Mouse (Mus musculus) heart, adult 2 months (tissue): ENCODE data around the gene Mob3b. TPM values are rescaled to one million over a fixed set of nuclear protein-coding genes. Genes with fewer than 3 reads are reported as not detected.

ENCODE experiments used
- DNase-seq, 2 experiments: peaks; one replicate each; pipeline ENCODE4 v3.0.0; 2021
- H3K27ac ChIP-seq: fragments of 200-600 bp; 2 replicates; pipeline ENCODE4 v1.8.1; 2022
- H3K27me3 ChIP-seq: fragments of 200-500 bp; 2 replicates; pipeline ENCODE4 v1.6.1; 2012; ENCODE audit warnings: mild to moderate bottlenecking, low read length, inconsistent platforms, mixed read lengths; ENCODE audit not compliant: control insufficient read depth, insufficient read depth
- H3K36me3 ChIP-seq: fragments of 200-500 bp; 2 replicates; pipeline ENCODE4 v1.6.1; 2012; ENCODE audit warnings: low read length, inconsistent platforms; ENCODE audit not compliant: control insufficient read depth, insufficient read depth
- H3K4me1 ChIP-seq: fragments of 200-500 bp; 2 replicates; pipeline ENCODE4 v1.6.1; 2011; ENCODE audit warnings: low read length; ENCODE audit not compliant: control insufficient read depth, insufficient read depth
- H3K4me3 ChIP-seq: fragments of 200-600 bp; 2 replicates; pipeline ENCODE4 v1.8.1; 2022
- H3K79me2 ChIP-seq: fragments of 200-500 bp; replicated peaks from 2 replicates; pipeline ENCODE4 v1.6.1; 2012; ENCODE audit warnings: mild to moderate bottlenecking, inconsistent platforms, low read length, moderate library complexity, mixed read lengths; ENCODE audit not compliant: control insufficient read depth, insufficient read depth
- H3K9ac ChIP-seq: fragments of 200-500 bp; 2 replicates; pipeline ENCODE4 v1.6.1; 2012; ENCODE audit warnings: low read depth, mild to moderate bottlenecking, control low read depth, inconsistent platforms, low read length, mixed read lengths
- CTCF ChIP-seq: fragments of 200-600 bp; IDR thresholded peaks from 2 replicates; pipeline ENCODE4 v1.8.1; 2022; ENCODE audit warnings: antibody characterized with exemption, mild to moderate bottlenecking, moderate library complexity
- EP300 ChIP-seq: fragments of 200-500 bp; IDR thresholded peaks from 2 replicates; pipeline ENCODE4 v1.6.1; 2011; ENCODE audit warnings: low read depth, low read length, control low read depth; ENCODE audit not compliant: insufficient read depth
- POLR2A ChIP-seq: fragments of 200-500 bp; IDR thresholded peaks from 2 replicates; pipeline ENCODE4 v1.6.1; 2011; ENCODE audit warnings: mild to moderate bottlenecking, low read depth, low read length, control low read depth; ENCODE audit not compliant: insufficient read depth
- WGBS: fragments of 180-500 bp; shearing (Covaris S2); methylation state at CpG from one replicate; pipeline ENCODE4 v1.1.7; 2018; 5-methylcytosine and 5-hydroxymethylcytosine counted together
- intact Hi-C: fragments of 180-260 bp; cut with DNase I; formaldehyde crosslinking; loops from one replicate; pipeline ENCODE4 v1.15.1; 2025
- polyA plus RNA-seq: library from polyadenylated mRNA; depleted of rRNA; stranded (reverse); fragments of >200 nt; gene quantifications from 2 replicates; pipeline ENCODE4 v1.2.3, GENCODE M21; 2012
- total RNA-seq, 2 experiments: library from RNA; stranded (reverse); gene quantifications; 2 replicates each; pipeline ENCODE4 v1.2.3; 2021

Gene Mob3b
- total and polyA plus RNA-seq, 3 experiments: 0.66 to 1.4 (median 1.2) TPM

- intact Hi-C loops: no loop called here
- no peaks in the 10 kb centered on the region for H3K36me3 ChIP-seq
- no peaks in the 10 kb centered on the region for H3K27me3 ChIP-seq
- no peak overlapping the region for H3K9ac ChIP-seq
- H3K4me1 ChIP-seq: peaks cover 6% of the 10 kb centered on the region
- no peak overlapping the region for H3K27ac ChIP-seq
- no peak for DNase-seq
- no peaks in the 10 kb centered on the region for H3K79me2 ChIP-seq
- 85% methylated on average over 1 of the region's 1 CpGs for WGBS
- no peak overlapping the region for H3K4me3 ChIP-seq
- TF ChIP-seq CTCF: no peak
- no peak for TF ChIP-seq POLR2A
- TF ChIP-seq EP300: no peak
Observed at GRCm38 (mm10) chr4:35060964-35061363, 96.3 kb downstream of the Mob3b start.

DNA sequence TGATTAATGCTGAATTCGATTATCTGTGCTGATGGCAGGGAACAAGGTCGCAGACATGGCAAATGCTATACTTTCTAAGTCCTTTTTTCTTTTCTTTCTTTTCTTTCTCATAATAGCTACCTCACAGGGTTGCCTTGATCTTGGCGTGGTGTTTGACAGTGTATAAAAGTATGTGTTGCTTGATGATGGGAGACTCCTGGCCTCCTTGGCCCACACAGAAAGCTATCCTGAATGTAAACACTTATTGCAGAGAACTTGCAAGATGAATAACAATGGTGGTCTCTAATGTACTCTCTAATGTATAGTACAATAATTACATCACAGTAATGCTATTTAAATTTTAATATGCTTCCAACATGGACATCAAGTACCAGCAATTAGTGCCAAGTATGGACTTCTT, 96.9 kb downstream of the Mob3b start:
- Histone ChIP-seq H3K36me3 (no peaks in the 10 kb centered on the region), H3K79me2 (no peaks in the 10 kb centered on the region), H3K27ac (no peak overlapping the region), H3K9ac (no peak overlapping the region), H3K4me1 (peaks cover 6% of the 10 kb centered on the region), H3K4me3 (no peak overlapping the region), H3K27me3 (no peaks in the 10 kb centered on the region)
- TF ChIP-seq CTCF: no peak
- no peak for TF ChIP-seq POLR2A
- no peak for TF ChIP-seq EP300
- intact Hi-C loops: no loop called here
- 93% methylated on average over 3 of the region's 3 CpGs for WGBS
- DNase-seq: no peak

DNA sequence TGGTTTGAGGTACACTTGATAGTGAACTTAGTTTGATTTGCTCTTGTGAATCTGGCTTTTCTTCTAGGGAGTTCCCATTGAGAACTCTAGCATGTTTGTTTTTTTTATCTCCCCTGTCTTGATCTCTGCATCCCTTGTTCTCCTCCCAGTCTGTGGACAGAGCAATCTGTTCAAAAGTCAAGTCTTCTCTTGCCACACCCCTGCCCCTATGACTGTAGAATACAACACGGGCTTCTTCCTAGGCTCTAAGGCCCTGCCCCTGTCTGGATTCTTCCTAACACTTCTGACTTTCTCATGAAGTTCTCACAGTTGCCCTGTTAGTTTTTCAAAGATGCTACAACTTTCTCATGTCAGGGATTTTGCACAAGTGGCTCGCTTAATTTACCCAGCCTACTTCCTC, 102.9 kb downstream of the Mob3b start:
- Histone ChIP-seq H3K27ac (no peak overlapping the region), H3K4me1 (no peaks in the 10 kb centered on the region; the same call in 1 of the 2 replicates), H3K79me2 (no peaks in the 10 kb centered on the region), H3K36me3 (no peaks in the 10 kb centered on the region), H3K27me3 (no peaks in the 10 kb centered on the region), H3K4me3 (no peak overlapping the region), H3K9ac (no peak overlapping the region)
- intact Hi-C loops: no loop called here
- WGBS: 84% methylated on average over 2 of the region's 2 CpGs
- TF ChIP-seq POLR2A (no peak), EP300 (no peak), CTCF (no peak)
- DNase-seq: no peak

DNA sequence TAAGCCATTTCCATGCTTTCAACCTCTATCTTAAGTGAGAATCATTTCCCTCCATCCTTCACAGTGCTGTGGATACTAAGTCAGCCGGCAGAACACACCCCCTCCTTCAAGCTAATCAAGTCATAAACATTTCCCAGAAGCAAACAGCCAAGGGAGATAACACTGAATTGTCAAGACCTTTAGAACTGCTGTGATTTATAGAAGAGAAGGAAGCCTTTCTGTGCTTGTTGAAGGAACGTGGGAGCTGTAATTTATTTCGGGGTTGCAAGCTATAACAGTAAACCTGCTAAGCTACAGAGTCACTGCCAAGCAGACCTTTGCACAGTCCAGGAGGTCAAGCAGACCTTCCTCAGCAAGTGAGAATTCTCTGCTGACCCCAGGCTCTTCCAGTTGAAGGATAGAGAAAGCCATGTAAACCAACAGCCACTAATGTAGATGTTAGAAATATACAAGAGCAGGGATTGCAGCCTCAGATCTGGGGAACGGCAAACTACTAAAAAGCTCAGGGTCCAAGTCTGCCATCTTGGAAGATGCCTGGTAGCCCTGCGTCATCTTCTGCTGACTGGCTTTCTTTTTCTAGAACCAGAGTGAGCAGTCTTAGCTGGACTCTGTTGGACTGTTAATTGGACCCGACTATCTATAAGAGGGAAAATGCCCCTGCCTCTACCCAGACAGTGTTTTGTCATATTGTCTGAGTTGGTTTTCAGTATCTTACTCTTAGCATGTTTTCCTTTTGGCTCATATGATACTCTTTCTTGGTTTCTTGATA, 104.9 kb downstream of the Mob3b start:
- Histone ChIP-seq H3K27me3 (no peaks in the 10 kb centered on the region), H3K9ac (no peak overlapping the region), H3K36me3 (no peaks in the 10 kb centered on the region), H3K4me3 (no peak overlapping the region), H3K4me1 (no peaks in the 10 kb centered on the region; the same call in 1 of the 2 replicates), H3K79me2 (no peaks in the 10 kb centered on the region), H3K27ac (no peak overlapping the region)
- intact Hi-C loops: no loop called here
- no peak for DNase-seq
- TF ChIP-seq POLR2A: no peak
- no peak for TF ChIP-seq EP300
- no peak for TF ChIP-seq CTCF
- WGBS: 64% methylated on average over 6 of the region's 6 CpGs

DNA sequence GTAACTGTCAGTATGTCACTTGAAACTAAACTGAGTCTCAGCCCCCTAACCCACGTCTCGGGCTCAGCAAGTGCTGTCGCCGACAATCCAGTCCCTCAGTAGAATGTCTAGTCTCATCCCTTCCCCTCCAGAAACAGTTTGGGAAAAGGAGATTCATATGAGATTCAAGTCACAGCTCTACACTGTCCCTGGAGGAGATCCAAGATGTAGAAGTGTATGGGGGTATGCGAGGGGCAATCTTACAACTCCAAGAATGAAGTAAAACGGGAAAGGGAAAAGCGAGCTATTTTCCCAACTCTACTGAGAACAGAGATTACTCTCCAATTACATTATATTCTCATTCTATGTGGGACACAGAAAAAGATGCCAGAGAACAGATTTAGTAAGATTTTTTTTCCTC, 106.1 kb downstream of the Mob3b start:
- no peaks in the 10 kb centered on the region for H3K79me2 ChIP-seq
- H3K36me3 ChIP-seq: no peaks in the 10 kb centered on the region
- H3K9ac ChIP-seq: no peak overlapping the region
- TF ChIP-seq CTCF (no peak), POLR2A (no peak), EP300 (no peak)
- H3K4me3 ChIP-seq: no peak overlapping the region
- H3K27ac ChIP-seq: no peak overlapping the region
- H3K27me3 ChIP-seq: no peaks in the 10 kb centered on the region
- intact Hi-C loops: no loop called here
- WGBS: 73% methylated on average over 7 of the region's 7 CpGs
- H3K4me1 ChIP-seq: no peaks in the 10 kb centered on the region; the same call in 1 of the 2 replicates
- DNase-seq: no peak

DNA sequence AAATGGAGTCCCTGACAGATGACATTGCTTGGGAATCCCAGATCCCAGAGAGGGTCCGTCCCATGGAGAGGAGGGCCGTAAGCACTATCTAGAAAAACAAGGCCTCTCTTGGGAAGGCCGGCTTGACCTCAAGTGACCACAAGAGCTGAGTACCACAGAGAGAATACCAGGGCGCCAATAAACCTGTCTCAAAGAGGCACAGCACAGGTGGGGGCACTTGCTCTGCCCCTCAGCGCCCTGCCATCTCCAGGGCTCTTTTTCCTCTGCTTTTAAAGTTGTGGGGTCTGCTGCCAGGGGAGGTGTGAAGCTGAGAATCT, 107.6 kb downstream of the Mob3b start:
- H3K27ac ChIP-seq: no peak overlapping the region
- H3K9ac ChIP-seq: no peak overlapping the region
- H3K36me3 ChIP-seq: no peaks in the 10 kb centered on the region
- intact Hi-C loops: no loop called here
- DNase-seq: no peak
- no peak overlapping the region for H3K4me3 ChIP-seq
- no peaks in the 10 kb centered on the region for H3K27me3 ChIP-seq
- no peaks in the 10 kb centered on the region; the same call in 1 of the 2 replicates for H3K4me1 ChIP-seq
- no peaks in the 10 kb centered on the region for H3K79me2 ChIP-seq
- WGBS: 82% methylated on average over 5 of the region's 5 CpGs
- TF ChIP-seq POLR2A (no peak), EP300 (no peak), CTCF (no peak)
